Mouse (Mus musculus) bone marrow, adult 2 months (tissue): Measurements from ENCODE around the gene Spns2.

Experiments used
- CTCF ChIP-seq: fragments of 200-500 bp; IDR thresholded peaks from 2 replicates; pipeline ENCODE4 v1.5.1; 2011; ENCODE audit warnings: low read length, control low read depth; ENCODE audit not compliant: control insufficient read depth, insufficient read depth
- POLR2A ChIP-seq: fragments of 200-500 bp; IDR thresholded peaks from 2 replicates; pipeline ENCODE4 v1.6.1; 2011; ENCODE audit warnings: low read depth, mild to moderate bottlenecking, control low read depth, low read length, borderline replicate concordance; ENCODE audit not compliant: control insufficient read depth

DNA sequence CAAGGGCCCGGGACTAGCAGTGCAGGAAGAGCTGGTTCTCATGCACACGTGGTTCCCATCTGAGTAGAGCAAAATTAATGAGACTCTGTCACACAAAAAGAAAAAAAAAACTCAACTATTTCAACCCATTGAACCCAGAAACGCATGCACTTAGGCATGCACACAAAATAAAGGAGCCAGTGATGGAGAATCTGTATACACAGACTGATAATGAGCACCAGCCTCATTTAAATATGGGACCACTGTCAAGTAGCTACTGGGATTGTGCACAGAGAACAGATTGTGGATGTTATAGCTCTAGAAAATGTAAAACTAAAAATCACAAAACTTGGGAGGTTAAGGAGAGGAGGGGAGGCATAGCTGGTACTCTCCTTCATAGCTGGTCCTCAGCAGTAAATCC, 25.3 kb upstream of the Spns2 start:
- TF ChIP-seq CTCF (no peak), POLR2A (no peak)
